Mouse (Mus musculus): ENCODE results near the gene Traf4. TPM values are rescaled to one million over a fixed set of nuclear protein-coding genes. Genes with fewer than 3 reads are reported as not detected.

The Traf4 gene
- polyA plus RNA-seq, 1 experiment from 2014 or later = 174 TPM

GRCm38 (mm10) chr11:78170306-78170705 lies 4.9 kb upstream of the Traf4 start:
- Histone ChIP-seq H3K4me1 (peaks cover 11% of the 10 kb centered on the region), H3K4me2 (replicated peaks) (no peak overlapping the region), H3K27me3 (replicated peaks) (no peaks in the 10 kb centered on the region), H3K27ac (no peak overlapping the region), H3K9me3 (no peaks in the 10 kb centered on the region), H3K4me3 (no peak overlapping the region), H3K36me3 (no peaks in the 10 kb centered on the region), H3K9ac (no peak overlapping the region)
- 95% methylated on average over 15 of the region's 15 CpGs for WGBS
- no peak for ATAC-seq (ENCODE audit: low FRiP score, low read depth)

GRCm38 (mm10) chr11:78168541-78169468 lies 3.4 kb upstream of the Traf4 start:
- Histone ChIP-seq H3K4me3 (no peak overlapping the region), H3K27ac (no peak overlapping the region), H3K27me3 (replicated peaks) (no peaks in the 10 kb centered on the region), H3K4me2 (replicated peaks) (no peak overlapping the region), H3K36me3 (no peaks in the 10 kb centered on the region), H3K9ac (no peak overlapping the region), H3K9me3 (no peaks in the 10 kb centered on the region), H3K4me1 (peaks cover 13% of the 10 kb centered on the region)
- no peak for ATAC-seq (ENCODE audit: low FRiP score, low read depth)
- WGBS = 66% methylated on average over 19 of the region's 19 CpGs

DNA sequence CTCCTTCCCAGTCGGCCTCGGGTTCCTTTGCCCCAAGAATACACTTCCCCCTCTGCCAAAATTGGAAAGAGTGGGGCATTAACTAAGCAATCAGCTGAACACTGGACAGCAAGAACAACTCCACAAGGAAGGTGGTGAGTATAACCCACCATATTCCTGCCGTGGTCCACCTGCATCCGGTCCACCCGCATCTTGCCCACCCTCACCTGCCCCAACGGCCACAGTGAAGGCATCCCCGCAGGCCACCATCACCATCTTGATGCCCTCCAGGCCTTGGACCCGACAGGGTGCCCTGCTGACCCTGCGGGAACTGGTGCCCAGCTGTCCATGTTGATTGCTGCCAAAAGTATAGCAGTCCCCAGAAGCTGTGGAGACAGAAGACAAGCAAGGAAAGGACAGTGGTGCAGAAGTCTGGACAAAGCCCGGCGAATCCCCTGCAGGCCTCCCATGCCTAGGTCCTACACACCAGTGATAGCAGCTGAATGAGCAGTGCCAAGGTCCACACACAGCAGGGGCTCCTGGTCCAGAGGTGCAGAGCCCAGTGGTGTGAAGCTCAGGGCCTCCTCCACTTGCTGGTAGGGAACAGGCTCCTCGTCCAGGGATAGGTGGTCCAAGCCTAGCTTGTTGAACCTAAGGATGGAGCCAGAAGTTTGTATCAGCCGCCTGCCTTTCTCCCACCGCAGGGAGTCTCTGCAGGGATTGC lies 2.0 kb upstream of the Traf4 start:
- Histone ChIP-seq H3K9ac (no peak overlapping the region), H3K9me3 (no peaks in the 10 kb centered on the region), H3K4me1 (peaks cover 27% of the 10 kb centered on the region), H3K27ac (no peak overlapping the region), H3K4me2 (replicated peaks) (no peak overlapping the region), H3K36me3 (peaks cover 4% of the 10 kb centered on the region), H3K27me3 (replicated peaks) (no peaks in the 10 kb centered on the region), H3K4me3 (no peak overlapping the region)
- ATAC-seq (ENCODE audit: low FRiP score, low read depth) = no peak
- 91% methylated on average over 14 of the region's 14 CpGs for WGBS

DNA sequence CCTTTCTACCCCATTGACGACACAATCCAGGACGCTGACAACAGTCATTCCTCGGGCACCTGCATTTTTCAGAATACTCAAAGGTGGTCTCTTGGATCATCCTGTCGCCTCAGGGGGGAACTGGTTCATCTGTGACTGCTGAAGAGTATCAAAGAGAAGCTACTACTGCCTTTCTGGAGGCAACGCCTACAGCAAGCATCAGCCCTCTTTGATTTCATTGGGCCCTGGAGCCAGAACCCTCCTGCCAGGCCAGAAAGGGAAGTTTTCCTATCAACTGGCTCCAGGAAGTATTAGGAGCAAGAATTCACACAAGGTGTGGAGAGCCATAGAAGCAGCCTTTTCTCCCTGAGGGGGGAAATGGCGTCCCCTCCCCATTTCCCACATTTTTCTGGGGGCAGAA lies 1.3 kb upstream of the Traf4 start:
- Histone ChIP-seq H3K27ac (no peak overlapping the region), H3K4me3 (no peak overlapping the region), H3K27me3 (replicated peaks) (no peaks in the 10 kb centered on the region), H3K9me3 (no peaks in the 10 kb centered on the region), H3K9ac (no peak overlapping the region), H3K4me2 (replicated peaks) (no peak overlapping the region), H3K36me3 (peaks cover 12% of the 10 kb centered on the region), H3K4me1 (peaks cover 34% of the 10 kb centered on the region)
- 74% methylated on average over 6 of the region's 6 CpGs for WGBS
- ATAC-seq (ENCODE audit: low FRiP score, low read depth) = no peak

DNA sequence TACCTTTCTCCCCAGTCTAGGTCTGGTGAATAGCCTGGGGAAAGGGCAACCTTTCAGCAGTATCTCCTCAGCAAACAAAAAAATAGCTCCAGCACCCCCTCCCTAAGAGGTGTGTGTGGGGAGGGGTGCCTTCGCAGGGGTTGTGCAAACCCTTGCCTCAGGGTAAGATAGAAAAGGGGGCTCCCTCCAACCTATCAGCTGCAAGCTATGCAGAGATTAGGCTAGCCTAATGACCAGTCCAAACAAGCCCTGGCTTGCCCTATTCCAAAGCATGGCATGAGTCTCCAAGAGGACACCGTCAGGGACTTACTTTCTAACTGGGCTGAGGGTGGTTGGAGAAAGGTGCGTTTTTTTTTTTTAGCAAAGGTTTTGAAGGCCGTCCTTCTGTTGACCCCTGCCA lies 772 bp upstream of the Traf4 start:
- H3K4me3 ChIP-seq = no peak overlapping the region; the same call in 1 of the 2 replicates
- H3K4me1 ChIP-seq = peaks cover 34% of the 10 kb centered on the region
- ATAC-seq (ENCODE audit: low FRiP score, low read depth) = no peak
- peak overlapping the region; percentile 78 for H3K4me2 ChIP-seq (replicated peaks)
- no peaks in the 10 kb centered on the region for H3K27me3 ChIP-seq (replicated peaks)
- H3K27ac ChIP-seq = 0 out of 2 replicates have a peak overlapping the region, but pooled peaks have one; percentile 92
- no peaks in the 10 kb centered on the region for H3K9me3 ChIP-seq
- 57% methylated on average over 4 of the region's 4 CpGs for WGBS
- peaks cover 17% of the 10 kb centered on the region for H3K36me3 ChIP-seq
- H3K9ac ChIP-seq = peak overlapping the region; percentile 100

DNA sequence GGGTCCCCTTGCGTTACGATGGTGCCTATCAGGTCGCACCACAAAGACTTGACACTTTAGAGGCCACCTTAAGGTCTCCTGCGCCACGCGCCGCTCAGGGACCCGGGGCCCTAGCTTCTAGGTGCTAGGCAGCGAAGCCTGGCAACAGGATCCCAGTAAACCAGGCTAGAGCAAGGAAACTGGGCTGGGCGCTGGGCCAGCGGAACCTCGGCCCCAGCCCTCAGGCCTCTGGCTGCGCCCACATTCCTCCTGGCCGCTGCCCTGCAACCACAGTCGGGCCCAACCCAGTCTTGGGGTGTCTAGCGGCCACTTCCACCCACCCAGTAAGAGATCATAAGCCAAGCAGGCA lies 346 bp upstream of the Traf4 start:
- H3K27ac ChIP-seq = 0 out of 2 replicates have a peak overlapping the region, but pooled peaks have one; percentile 92
- peak overlapping the region; percentile 100 for H3K9ac ChIP-seq
- peaks cover 34% of the 10 kb centered on the region for H3K4me1 ChIP-seq
- H3K36me3 ChIP-seq = peaks cover 21% of the 10 kb centered on the region
- peak; percentile 8; the same call in 1 of the 2 replicates for ATAC-seq (ENCODE audit: low FRiP score, low read depth)
- H3K9me3 ChIP-seq = no peaks in the 10 kb centered on the region
- peak overlapping the region; percentile 78 for H3K4me2 ChIP-seq (replicated peaks)
- WGBS = 3% methylated on average over 16 of the region's 16 CpGs
- H3K4me3 ChIP-seq = peak overlapping the region; percentile 99
- no peaks in the 10 kb centered on the region for H3K27me3 ChIP-seq (replicated peaks)

- peak overlapping the region; percentile 100 for H3K9ac ChIP-seq
- peak overlapping the region; percentile 99 for H3K4me3 ChIP-seq
- no peaks in the 10 kb centered on the region for H3K9me3 ChIP-seq
- H3K4me1 ChIP-seq = peaks cover 35% of the 10 kb centered on the region
- H3K27me3 ChIP-seq (replicated peaks) = no peaks in the 10 kb centered on the region
- H3K4me2 ChIP-seq (replicated peaks) = peak overlapping the region; percentile 78
- peaks cover 33% of the 10 kb centered on the region for H3K36me3 ChIP-seq
- peak overlapping the region; percentile 92 for H3K27ac ChIP-seq
- ATAC-seq (ENCODE audit: low FRiP score, low read depth) = peak; percentile 13; the same call in 1 of the 2 replicates
- under 1% methylated on average over 14 of the region's 14 CpGs for WGBS
Observed at GRCm38 (mm10) chr11:78164604-78164923, 825 bp downstream of the Traf4 start.

DNA sequence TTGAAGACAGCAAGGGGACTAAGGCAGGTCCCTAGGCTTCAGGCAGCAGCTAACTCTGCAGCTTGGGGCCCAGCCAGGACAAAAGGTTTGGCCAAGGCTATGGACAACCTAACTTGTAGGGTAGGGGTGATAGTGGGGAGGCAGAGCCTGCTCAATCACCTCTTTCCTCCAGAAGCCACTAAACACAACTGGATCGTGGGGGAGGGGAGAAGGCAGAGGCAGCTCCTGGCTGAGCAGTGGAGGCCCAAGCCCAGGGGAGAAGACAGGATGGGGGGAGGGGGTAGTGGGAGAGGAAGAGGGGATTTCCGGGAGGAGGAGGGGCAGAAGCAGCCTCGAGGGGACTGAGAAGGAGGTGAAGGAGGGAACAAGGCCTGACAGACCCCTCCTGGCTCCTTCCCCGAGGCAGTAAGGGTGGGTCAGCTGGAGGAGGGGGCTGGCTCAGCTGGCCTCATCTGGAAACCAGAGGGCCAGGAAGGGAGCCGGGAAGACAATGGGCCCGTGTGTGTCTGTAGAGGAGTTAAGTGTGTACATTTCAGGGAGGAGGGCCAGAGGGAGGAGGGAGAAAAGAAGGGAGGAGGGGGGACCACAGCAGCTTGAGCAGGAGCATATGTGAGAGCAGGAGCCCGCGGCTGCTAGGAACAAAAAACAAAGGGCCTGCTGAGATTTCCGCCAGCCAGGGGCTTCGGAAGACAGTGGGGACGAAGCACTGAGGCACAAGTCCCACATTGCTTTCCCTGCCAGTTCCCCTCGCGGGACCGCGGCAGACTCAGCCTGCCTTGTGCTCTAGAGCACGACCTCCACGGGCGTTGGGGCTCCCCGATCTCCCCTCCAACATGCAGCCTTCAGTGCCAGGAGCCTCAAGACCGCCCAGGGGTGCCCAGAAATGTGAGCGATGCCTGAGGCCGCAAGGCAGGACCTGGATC lies 1.4 kb downstream of the Traf4 start:
- peak overlapping the region; percentile 78 for H3K4me2 ChIP-seq (replicated peaks)
- no peaks in the 10 kb centered on the region for H3K27me3 ChIP-seq (replicated peaks)
- peak overlapping the region; percentile 92 for H3K27ac ChIP-seq
- peak overlapping the region; percentile 100 for H3K9ac ChIP-seq
- peaks cover 39% of the 10 kb centered on the region for H3K36me3 ChIP-seq
- H3K4me1 ChIP-seq = peaks cover 36% of the 10 kb centered on the region
- peak overlapping the region; percentile 99 for H3K4me3 ChIP-seq
- H3K9me3 ChIP-seq = no peaks in the 10 kb centered on the region
- ATAC-seq (ENCODE audit: low FRiP score, low read depth) = peak; percentile 57
- WGBS = under 1% methylated on average over 22 of the region's 22 CpGs

DNA sequence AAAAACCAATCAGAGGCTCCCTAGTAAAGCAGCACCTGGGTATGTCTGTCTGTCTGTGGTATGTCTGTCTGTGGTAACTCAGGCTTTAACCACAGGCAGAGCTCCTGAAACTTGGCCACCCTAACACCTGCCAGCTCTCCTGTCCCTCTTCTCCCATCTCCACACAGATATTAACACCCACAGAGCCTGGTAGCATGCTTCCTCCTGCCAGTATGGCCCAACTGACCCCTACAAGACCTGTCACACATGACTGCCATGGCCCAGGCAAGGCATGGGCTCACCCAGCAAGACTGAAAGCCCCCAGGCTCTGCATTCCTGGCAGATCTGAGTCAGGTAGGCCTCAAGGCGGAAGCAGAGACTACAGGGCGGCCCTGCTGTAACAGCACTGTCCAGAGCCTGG lies 2.3 kb downstream of the Traf4 start:
- peaks cover 36% of the 10 kb centered on the region for H3K4me1 ChIP-seq
- H3K27ac ChIP-seq = peak overlapping the region; percentile 92; the same call in 1 of the 2 replicates
- WGBS = 77% methylated on average over 2 of the region's 2 CpGs
- no peaks in the 10 kb centered on the region for H3K9me3 ChIP-seq
- H3K27me3 ChIP-seq (replicated peaks) = no peaks in the 10 kb centered on the region
- no peak for ATAC-seq (ENCODE audit: low FRiP score, low read depth)
- H3K9ac ChIP-seq = peak overlapping the region; percentile 100
- H3K4me2 ChIP-seq (replicated peaks) = peak overlapping the region; percentile 78
- H3K4me3 ChIP-seq = peak overlapping the region; percentile 99
- H3K36me3 ChIP-seq = peaks cover 48% of the 10 kb centered on the region

GRCm38 (mm10) chr11:78162504-78162903 lies 2.9 kb downstream of the Traf4 start:
- WGBS = 35% methylated on average over 6 of the region's 6 CpGs
- Histone ChIP-seq H3K9me3 (no peaks in the 10 kb centered on the region), H3K4me3 (peak overlapping the region; percentile 99), H3K36me3 (peaks cover 54% of the 10 kb centered on the region), H3K4me1 (peaks cover 36% of the 10 kb centered on the region), H3K27me3 (replicated peaks) (no peaks in the 10 kb centered on the region), H3K4me2 (replicated peaks) (peak overlapping the region; percentile 78), H3K27ac (no peak overlapping the region), H3K9ac (peak overlapping the region; percentile 100)
- ATAC-seq (ENCODE audit: low FRiP score, low read depth) = no peak

- no peak for ATAC-seq (ENCODE audit: low FRiP score, low read depth)
- Histone ChIP-seq H3K4me3 (no peak overlapping the region), H3K27ac (no peak overlapping the region), H3K9ac (no peak overlapping the region), H3K4me2 (replicated peaks) (peak overlapping the region; percentile 78), H3K27me3 (replicated peaks) (no peaks in the 10 kb centered on the region), H3K36me3 (peaks cover 56% of the 10 kb centered on the region), H3K4me1 (peaks cover 36% of the 10 kb centered on the region), H3K9me3 (no peaks in the 10 kb centered on the region)
- WGBS = 72% methylated on average over 4 of the region's 4 CpGs
Observed at GRCm38 (mm10) chr11:78161968-78162367, 3.4 kb downstream of the Traf4 start.

Measured in neural tube, embryonic 12.5 days (tissue).